Mouse (Mus musculus) CH12.LX (cell line): Measurements from ENCODE around the gene Ssbp4. TPM values are rescaled to one million over a fixed set of nuclear protein-coding genes. Genes with fewer than 3 reads are reported as not detected.

ENCODE experiments used
- DNase-seq: peaks from one replicate; pipeline ENCODE4 v3.0.0-alpha.2; 2013; ENCODE audit errors: extremely low read depth
- H3K27ac ChIP-seq: 2 replicates; pipeline ENCODE4 v1.5.1; 2012; ENCODE audit warnings: low read depth, mild to moderate bottlenecking, control low read depth, moderate library complexity; ENCODE audit not compliant: insufficient read depth
- H3K27me3 ChIP-seq: replicated peaks from 2 replicates; pipeline ENCODE3; 2012; ENCODE audit warnings: inconsistent platforms
- H3K36me3 ChIP-seq, 2 experiments: replicated peaks in 1 of 2; 2 replicates each; pipeline versions ENCODE3 to v1.6.1; 2012; ENCODE audit warnings: inconsistent platforms in 1 of 2, low read length in 1 of 2, mild to moderate bottlenecking in 1 of 2, mixed read lengths in 1 of 2, moderate library complexity in 1 of 2; ENCODE audit not compliant: control insufficient read depth in 1 of 2, insufficient read depth in 1 of 2
- H3K4me1 ChIP-seq, 2 experiments: 2 replicates each; pipeline ENCODE4 v1.6.1; 2012; ENCODE audit warnings: inconsistent platforms in 1 of 2, moderate library complexity in 1 of 2; ENCODE audit not compliant: insufficient read depth in 2 of 2, control insufficient read depth in 1 of 2
- H3K4me2 ChIP-seq: 2 replicates; pipeline ENCODE4 v1.6.1; 2012; ENCODE audit warnings: low read depth, mild to moderate bottlenecking, control low read depth; ENCODE audit not compliant: poor library complexity, insufficient read depth, severe bottlenecking
- H3K4me3 ChIP-seq, 3 experiments: fragments of 150-350 bp in 1 of 3; sonication (generic) in 1 of 3; replicated peaks in 1 of 3; 2 replicates each; pipeline versions ENCODE3 to v1.5.1; 2011 to 2012; ENCODE audit warnings: low read depth in 2 of 3, low read length in 2 of 3, mild to moderate bottlenecking in 2 of 3, moderate library complexity in 2 of 3, control low read depth in 1 of 3, improper control_type of control experiment in 1 of 3, inconsistent platforms in 1 of 3, mixed read lengths in 1 of 3; ENCODE audit not compliant: poor library complexity in 1 of 3
- H3K79me2 ChIP-seq: replicated peaks from 2 replicates; pipeline ENCODE4 v1.6.1; 2012; ENCODE audit warnings: mild to moderate bottlenecking, moderate library complexity; ENCODE audit not compliant: control insufficient read depth, poor library complexity, insufficient read depth, severe bottlenecking; ENCODE audit errors: extremely low read depth
- H3K9ac ChIP-seq: 2 replicates; pipeline ENCODE4 v1.6.1; 2012; ENCODE audit warnings: low read depth, mild to moderate bottlenecking, control low read depth, moderate library complexity; ENCODE audit not compliant: insufficient read depth
- H3K9me3 ChIP-seq: replicated peaks from 2 replicates; pipeline ENCODE3; 2012; ENCODE audit warnings: low read length, inconsistent platforms, mixed read lengths
- BHLHE40 ChIP-seq: IDR thresholded peaks from 2 replicates; pipeline ENCODE4 v1.6.1; 2011; ENCODE audit warnings: mild to moderate bottlenecking, low read depth, low read length, improper control_type of control experiment
- CHD1 ChIP-seq: IDR thresholded peaks from 2 replicates; pipeline ENCODE4 v1.6.1; 2012; ENCODE audit warnings: low read depth, low read length, improper control_type of control experiment, inconsistent platforms
- CHD2 ChIP-seq: IDR thresholded peaks from 2 replicates; pipeline ENCODE4 v1.6.1; 2011; ENCODE audit warnings: low read length, improper control_type of control experiment
- CTCF ChIP-seq, 2 experiments: IDR thresholded peaks in 1 of 2; conservative IDR thresholded peaks in 1 of 2; 2 replicates each; pipeline ENCODE4 v1.5.1; 2011 to 2012; ENCODE audit warnings: low read depth in 2 of 2, low read length in 2 of 2, improper control_type of control experiment in 1 of 2, inconsistent platforms in 1 of 2, mild to moderate bottlenecking in 1 of 2, moderate library complexity in 1 of 2
- E2F4 ChIP-seq: IDR thresholded peaks from 2 replicates; pipeline ENCODE4 v1.6.1; 2011; ENCODE audit warnings: low read depth, low read length, improper control_type of control experiment; ENCODE audit not compliant: insufficient replicate concordance
- EP300 ChIP-seq: IDR thresholded peaks from 2 replicates; pipeline ENCODE4 v1.6.1; 2011; ENCODE audit warnings: low read length, improper control_type of control experiment
- GABPA ChIP-seq: IDR thresholded peaks from 2 replicates; pipeline ENCODE4 v1.6.1; 2012; ENCODE audit warnings: low read depth, low read length, improper control_type of control experiment, inconsistent platforms; ENCODE audit not compliant: insufficient replicate concordance
- HCFC1 ChIP-seq: IDR thresholded peaks from 2 replicates; pipeline ENCODE4 v1.6.1; 2012; ENCODE audit warnings: low read depth, mild to moderate bottlenecking, inconsistent platforms, low read length, improper control_type of control experiment
- JUN ChIP-seq: IDR thresholded peaks from 2 replicates; pipeline ENCODE4 v1.6.1; 2011; ENCODE audit warnings: low read depth, mild to moderate bottlenecking, low read length, improper control_type of control experiment, moderate library complexity; ENCODE audit not compliant: insufficient read depth
- JUND ChIP-seq: conservative IDR thresholded peaks from 2 replicates; pipeline ENCODE4 v1.6.1; 2011; ENCODE audit warnings: low read depth, low read length, improper control_type of control experiment
- KAT2A ChIP-seq: IDR thresholded peaks from 2 replicates; pipeline ENCODE4 v1.6.1; 2012; ENCODE audit warnings: low read length, improper control_type of control experiment, inconsistent platforms; ENCODE audit not compliant: insufficient replicate concordance
- MAFK ChIP-seq: IDR thresholded peaks from 2 replicates; pipeline ENCODE4 v1.6.1; 2011; ENCODE audit warnings: low read length, improper control_type of control experiment; ENCODE audit not compliant: insufficient replicate concordance
- MAX ChIP-seq: IDR thresholded peaks from 2 replicates; pipeline ENCODE4 v1.6.1; 2011; ENCODE audit warnings: low read length, improper control_type of control experiment
- MAZ ChIP-seq: IDR thresholded peaks from 2 replicates; pipeline ENCODE4 v1.6.1; 2012; ENCODE audit warnings: low read depth, mild to moderate bottlenecking, inconsistent platforms, low read length, improper control_type of control experiment, moderate library complexity
- MEF2A ChIP-seq: IDR thresholded peaks from 2 replicates; pipeline ENCODE4 v1.6.1; 2014; ENCODE audit warnings: low read depth, mild to moderate bottlenecking, inconsistent platforms, low read length, improper control_type of control experiment, borderline replicate concordance
- MYC ChIP-seq: IDR thresholded peaks from 2 replicates; pipeline ENCODE4 v1.6.1; 2011; ENCODE audit warnings: low read depth, mild to moderate bottlenecking, improper control_type of control experiment, low read length
- NELFE ChIP-seq: IDR thresholded peaks from 2 replicates; pipeline ENCODE4 v1.6.1; 2011; ENCODE audit warnings: low read depth, low read length, improper control_type of control experiment
- PAX5 ChIP-seq: IDR thresholded peaks from 2 replicates; pipeline ENCODE4 v1.6.1; 2012; ENCODE audit warnings: low read length, inconsistent platforms, mixed read lengths
- POLR2AphosphoS2 ChIP-seq: IDR thresholded peaks from 2 replicates; pipeline ENCODE4 v1.6.1; 2011; ENCODE audit warnings: low read depth, low read length, improper control_type of control experiment
- RAD21 ChIP-seq: IDR thresholded peaks from 2 replicates; pipeline ENCODE4 v1.6.1; 2011; ENCODE audit warnings: low read depth, mild to moderate bottlenecking, low read length, improper control_type of control experiment, moderate library complexity
- SIN3A ChIP-seq: IDR thresholded peaks from 2 replicates; pipeline ENCODE4 v1.6.1; 2012; ENCODE audit warnings: low read length, improper control_type of control experiment, inconsistent platforms
- USF2 ChIP-seq: conservative IDR thresholded peaks from 2 replicates; pipeline ENCODE4 v1.6.1; 2011; ENCODE audit warnings: low read depth, low read length, improper control_type of control experiment
- ZC3H11A ChIP-seq: IDR thresholded peaks from 2 replicates; pipeline ENCODE4 v1.6.1; 2012; ENCODE audit warnings: low read depth, mild to moderate bottlenecking, inconsistent platforms, low read length, improper control_type of control experiment
- ZNF384 ChIP-seq: IDR thresholded peaks from 2 replicates; pipeline ENCODE4 v1.6.1; 2012; ENCODE audit warnings: low read depth, low read length, improper control_type of control experiment, inconsistent platforms
- dilution Hi-C: fragments of 300-500 bp; cut with MboI; formaldehyde crosslinking; loops from 2 replicates; pipeline ENCODE4 v1.14.3; 2020; ENCODE audit warnings: low sequenced_read_pairs; ENCODE audit not compliant: extremely low pct_unique_long_range_greater_than_20kb, extremely low pct_ligation_motif_present
- in situ Hi-C: fragments of 300-500 bp; cut with MboI; formaldehyde crosslinking; loops from 3 replicates; pipeline ENCODE4 v1.14.3; 2019; ENCODE audit warnings: low sequenced_read_pairs, low pct_ligation_motif_present, low pct_unique_long_range_greater_than_20kb, mixed read lengths
- polyA plus RNA-seq: library from polyadenylated mRNA; unstranded; fragments of >175 nt; gene quantifications from 2 replicates; pipeline ENCODE4 v1.2.1, GENCODE M21; 2012; ENCODE audit warnings: low read depth; ENCODE audit not compliant: insufficient read length
- total RNA-seq, 2 experiments: library from RNA; depleted of rRNA; stranded (reverse); fragments of 300-350 nt in 1 of 2; fragments of >200 nt in 1 of 2; gene quantifications; 2 replicates each; pipeline ENCODE4 v1.2.3; 2012 to 2014

Ssbp4 gene
- total and polyA plus RNA-seq, 3 experiments: 41.3 to 128 (median 77.3) TPM

- TF ChIP-seq RAD21 (no peak), CHD2 (no peak), KAT2A (no peak), CTCF (conservative IDR thresholded peaks at IDR 0.05 in 1 of 2, IDR thresholded peaks at IDR 0.05 in 1 of 2; ENCODE audit: low read depth in 2 of 2, low read length in 2 of 2) (no peak), NELFE (no peak), PAX5 (no peak), JUND (no peak), MAZ (no peak), MAX (no peak), HCFC1 (no peak)
- Histone ChIP-seq H3K79me2 (no peaks in the 10 kb centered on the region), H3K27me3 (no peaks in the 10 kb centered on the region), H3K27ac (no peak overlapping the region), H3K4me3 (no peak overlapping the region), H3K9me3 (no peaks in the 10 kb centered on the region), H3K36me3 (peaks cover 0 to under 1% of the 10 kb centered on the region in 2 experiments), H3K9ac (no peak overlapping the region), H3K4me1 (peaks cover 27 to 72% of the 10 kb centered on the region in 2 experiments), H3K4me2 (no peak overlapping the region)
- dilution Hi-C loops: no loop called here
- no peak for DNase-seq
- in situ Hi-C loops: loop anchor here (5.0 kb wide), 1 partner anchor 33 kb away; no protein-coding TSS in a partner anchor
Observed at GRCm38 (mm10) chr8:70614469-70614868, 5.8 kb upstream of the Ssbp4 start.

DNA sequence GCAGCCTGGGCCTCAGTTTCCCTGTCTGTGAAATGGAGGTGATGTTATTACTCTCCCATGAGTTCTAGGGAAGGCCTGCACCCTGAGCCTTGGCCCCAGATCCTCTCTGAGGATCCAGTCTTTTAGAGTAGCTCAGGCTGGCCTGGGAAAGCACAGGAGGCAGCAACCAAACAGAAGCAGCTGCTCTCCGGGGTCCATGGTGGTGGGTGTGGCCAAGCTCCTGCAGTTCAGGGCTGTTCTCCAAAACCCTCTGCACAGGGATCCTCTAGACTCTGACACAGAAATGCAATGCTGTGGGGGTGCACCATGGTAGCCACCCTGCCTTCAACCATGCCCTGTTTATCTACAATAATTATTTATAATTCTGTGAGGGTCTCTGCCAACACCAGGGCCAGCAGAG lies 5.1 kb upstream of the Ssbp4 start:
- H3K4me3 ChIP-seq: no peak overlapping the region
- peaks cover 29 to 73% of the 10 kb centered on the region in 2 experiments for H3K4me1 ChIP-seq
- no peaks in the 10 kb centered on the region for H3K27me3 ChIP-seq
- no peaks in the 10 kb centered on the region for H3K79me2 ChIP-seq
- no peak overlapping the region for H3K9ac ChIP-seq
- H3K36me3 ChIP-seq: no peaks in the 10 kb centered on the region
- no peak overlapping the region for H3K27ac ChIP-seq
- dilution Hi-C loops: no loop called here
- no peak for TF ChIP-seq USF2
- TF ChIP-seq ZNF384: no peak
- TF ChIP-seq MEF2A: no peak
- no peak for TF ChIP-seq RAD21
- TF ChIP-seq MAFK: no peak
- TF ChIP-seq BHLHE40: no peak
- no peak for TF ChIP-seq EP300
- TF ChIP-seq E2F4: no peak
- TF ChIP-seq GABPA: no peak
- TF ChIP-seq HCFC1: no peak
- TF ChIP-seq JUN: no peak
- no peak for TF ChIP-seq ZC3H11A
- TF ChIP-seq SIN3A: no peak
- no peak for TF ChIP-seq CHD1
- no peak for TF ChIP-seq MYC
- TF ChIP-seq POLR2AphosphoS2: no peak
- no peak for TF ChIP-seq MAX
- H3K4me2 ChIP-seq: no peak overlapping the region
- H3K9me3 ChIP-seq: no peaks in the 10 kb centered on the region
- in situ Hi-C loops: loop anchor here (5.0 kb wide), 1 partner anchor 34 kb away; no protein-coding TSS in a partner anchor
- DNase-seq: no peak
